Mouse (Mus musculus) stomach, postnatal 0 days (tissue): ENCODE results near the gene Naip1. TPM values are rescaled to one million over a fixed set of nuclear protein-coding genes. Genes with fewer than 3 reads are reported as not detected.
"Not testable (repeated sequence)": the region's sequence is repeated elsewhere in the genome, so short reads cannot be mapped to it uniquely, and the experiment has no call there.

Experiments
- ATAC-seq: fragments of 200-750 bp; cut with Nextera tagmentation; 2 replicates; pipeline ENCODE4 v1.8.0; 2017; ENCODE audit not compliant: low FRiP score, low TSS enrichment
- DNase-seq: peaks from one replicate; pipeline ENCODE4 v3.0.0-alpha.2; 2016; ENCODE audit warnings: low spot score
- H3K27ac ChIP-seq: fragments of 300-500 bp; sonication (generic); replicated peaks from 2 replicates; pipeline ENCODE4 v1.5.1; 2014; ENCODE audit warnings: mild to moderate bottlenecking, control low read depth
- H3K27me3 ChIP-seq: fragments of 300-500 bp; sonication (generic); 2 replicates; pipeline ENCODE4 v1.6.1; 2014; ENCODE audit warnings: low read length; ENCODE audit not compliant: control insufficient read depth, insufficient read depth
- H3K36me3 ChIP-seq: fragments of 300-500 bp; sonication (generic); 2 replicates; pipeline ENCODE4 v1.6.1; 2014; ENCODE audit warnings: low read length, mixed read lengths; ENCODE audit not compliant: control insufficient read depth, insufficient read depth
- H3K4me1 ChIP-seq: fragments of 300-500 bp; sonication (generic); replicated peaks from 2 replicates; pipeline ENCODE4 v1.6.1; 2014; ENCODE audit warnings: antibody characterized with exemption; ENCODE audit not compliant: control insufficient read depth, insufficient read depth
- H3K4me2 ChIP-seq: fragments of 300-500 bp; sonication (generic); replicated peaks from 2 replicates; pipeline ENCODE4 v1.6.1; 2014; ENCODE audit warnings: low read depth, mild to moderate bottlenecking, control low read depth, moderate library complexity
- H3K4me3 ChIP-seq: fragments of 300-500 bp; sonication (generic); 2 replicates; pipeline ENCODE4 v1.5.1; 2014; ENCODE audit warnings: low read depth, low read length, control low read depth
- H3K9ac ChIP-seq: fragments of 300-500 bp; sonication (generic); 2 replicates; pipeline ENCODE4 v1.6.1; 2014; ENCODE audit warnings: mild to moderate bottlenecking, low read length, control low read depth, mixed read lengths
- H3K9me3 ChIP-seq: fragments of 300-500 bp; sonication (generic); 2 replicates; pipeline ENCODE4 v1.6.1; 2016; ENCODE audit warnings: low read length; ENCODE audit not compliant: control insufficient read depth
- CTCF ChIP-seq: IDR thresholded peaks from 2 replicates; pipeline ENCODE4 v1.5.1; 2016; ENCODE audit warnings: antibody characterized with exemption, low read depth, mild to moderate bottlenecking, moderate library complexity
- EP300 ChIP-seq: optimal IDR thresholded peaks from 2 replicates; pipeline ENCODE3; 2016; ENCODE audit warnings: antibody characterized with exemption
- WGBS: fragments of 180-500 bp; shearing (Covaris S2); extraction: QIAGEN DNeasy Blood & Tissue Kit; methylation state at CpG from one replicate; pipeline ENCODE4 v1.1.7; 2014; 5-methylcytosine and 5-hydroxymethylcytosine counted together
- polyA plus RNA-seq: library from polyadenylated mRNA; unstranded; fragments of >200 nt; fragmentation: Nextera tagmentation; extraction: Ambion mirVana; gene quantifications from 2 replicates; pipeline ENCODE4 v1.2.1, GENCODE M21; 2015

Gene Naip1
- polyA plus RNA-seq, 1 experiment from 2014 or later: 0.10 TPM

GRCm38 (mm10) chr13:100409825-100410224, 42.8 kb downstream of the Naip1 start:
- DNase-seq: no peak
- no peaks in the 10 kb centered on the region for H3K27me3 ChIP-seq
- ATAC-seq: no peak
- 75% methylated on average over 4 of the region's 4 CpGs for WGBS
- no peak overlapping the region for H3K27ac ChIP-seq
- TF ChIP-seq CTCF (no peak), EP300 (no peak)
- H3K4me3 ChIP-seq: no peak overlapping the region
- H3K4me2 ChIP-seq: no peak overlapping the region
- no peaks in the 10 kb centered on the region for H3K36me3 ChIP-seq
- H3K4me1 ChIP-seq: no peaks in the 10 kb centered on the region
- no peaks in the 10 kb centered on the region for H3K9me3 ChIP-seq
- no peak overlapping the region for H3K9ac ChIP-seq

GRCm38 (mm10) chr13:100409181-100409580, 43.5 kb downstream of the Naip1 start:
- no peak overlapping the region for H3K9ac ChIP-seq
- H3K4me2 ChIP-seq: no peak overlapping the region
- H3K4me3 ChIP-seq: no peak overlapping the region
- DNase-seq: no peak
- TF ChIP-seq EP300 (no peak), CTCF (no peak)
- no peaks in the 10 kb centered on the region for H3K9me3 ChIP-seq
- 80% methylated on average over 5 of the region's 5 CpGs for WGBS
- H3K36me3 ChIP-seq: no peaks in the 10 kb centered on the region
- H3K27me3 ChIP-seq: no peaks in the 10 kb centered on the region
- ATAC-seq: no peak
- H3K4me1 ChIP-seq: no peaks in the 10 kb centered on the region
- no peak overlapping the region for H3K27ac ChIP-seq

GRCm38 (mm10) chr13:100408242-100408641, 44.4 kb downstream of the Naip1 start:
- Histone ChIP-seq H3K27me3 (no peaks in the 10 kb centered on the region), H3K4me1 (no peaks in the 10 kb centered on the region), H3K36me3 (no peaks in the 10 kb centered on the region), H3K9me3 (no peaks in the 10 kb centered on the region), H3K4me2 (no peak overlapping the region), H3K4me3 (no peak overlapping the region), H3K27ac (no peak overlapping the region), H3K9ac (no peak overlapping the region)
- 87% methylated on average over 7 of the region's 7 CpGs for WGBS
- DNase-seq (no peak), ATAC-seq (no peak)
- TF ChIP-seq CTCF: no peak
- no peak for TF ChIP-seq EP300

GRCm38 (mm10) chr13:100402930-100403637, 49.6 kb downstream of the Naip1 start:
- DNase-seq, ATAC-seq, H3K27me3 ChIP-seq, H3K4me1 ChIP-seq, H3K36me3 ChIP-seq, H3K4me3 ChIP-seq, H3K9ac ChIP-seq, H3K4me2 ChIP-seq, H3K9me3 ChIP-seq, H3K27ac ChIP-seq: not testable (repeated sequence)
- WGBS: 63% methylated on average over 7 of the region's 7 CpGs

GRCm38 (mm10) chr13:100391021-100391420, 61.6 kb downstream of the Naip1 start:
- H3K36me3 ChIP-seq, H3K9ac ChIP-seq, H3K4me2 ChIP-seq, H3K4me3 ChIP-seq, H3K27me3 ChIP-seq, H3K9me3 ChIP-seq, ATAC-seq, H3K4me1 ChIP-seq, H3K27ac ChIP-seq: not testable (repeated sequence)
- peak; percentile 59 for DNase-seq
- WGBS: 17% methylated on average over 5 of the region's 5 CpGs
- peak; percentile 78 for TF ChIP-seq CTCF

- H3K9ac ChIP-seq: no peak overlapping the region
- no peak for TF ChIP-seq CTCF
- no peak for TF ChIP-seq EP300
- H3K27me3 ChIP-seq: no peaks in the 10 kb centered on the region
- ATAC-seq: no peak
- 97% methylated on average over 1 of the region's 1 CpGs for WGBS
- H3K4me3 ChIP-seq: no peak overlapping the region
- H3K4me2 ChIP-seq: no peak overlapping the region
- H3K36me3 ChIP-seq: no peaks in the 10 kb centered on the region
- H3K4me1 ChIP-seq: no peaks in the 10 kb centered on the region
- no peaks in the 10 kb centered on the region for H3K9me3 ChIP-seq
- no peak overlapping the region for H3K27ac ChIP-seq
- no peak for DNase-seq
These were observed 82.1 kb downstream of the Naip1 start for GRCm38 (mm10) chr13:100370536-100370935.

Other genes starting within 250 kb of the Naip1 start
- gene Naip5, start 206.5 kb downstream of the Naip1 start, polyA plus RNA-seq: 0.40 and 0.50 TPM in 2 replicates
- gene Naip6, start 135.2 kb downstream of the Naip1 start, polyA plus RNA-seq: 0.41 and 0.56 TPM in 2 replicates
- 25.3 and 25.7 TPM in 2 replicates for gene Gtf2h2, start 39.7 kb upstream of the Naip1 start, polyA plus RNA-seq
- gene Ocln, start 99.8 kb upstream of the Naip1 start, polyA plus RNA-seq: 65.7 and 66.0 TPM in 2 replicates
- gene Marveld2, start 164.1 kb upstream of the Naip1 start, polyA plus RNA-seq: 11.3 and 11.5 TPM in 2 replicates
- 163 and 164 TPM in 2 replicates for gene Ak6, start 198.1 kb upstream of the Naip1 start, polyA plus RNA-seq
- gene Rad17, start 198.2 kb upstream of the Naip1 start, polyA plus RNA-seq: 11.7 and 13.0 TPM in 2 replicates
- gene Taf9, start 198.7 kb upstream of the Naip1 start, polyA plus RNA-seq: 9.6 and 10.9 TPM in 2 replicates
- gene Ccdc125, start 216.8 kb upstream of the Naip1 start, polyA plus RNA-seq: 4.9 and 5.1 TPM in 2 replicates